Mouse (Mus musculus): ENCODE data around the gene Fkbp5. TPM values are rescaled to one million over a fixed set of nuclear protein-coding genes. Genes with fewer than 3 reads are reported as not detected.

Gene Fkbp5
- polyA plus RNA-seq, 1 experiment from 2014 or later, result 9.7 TPM

DNA sequence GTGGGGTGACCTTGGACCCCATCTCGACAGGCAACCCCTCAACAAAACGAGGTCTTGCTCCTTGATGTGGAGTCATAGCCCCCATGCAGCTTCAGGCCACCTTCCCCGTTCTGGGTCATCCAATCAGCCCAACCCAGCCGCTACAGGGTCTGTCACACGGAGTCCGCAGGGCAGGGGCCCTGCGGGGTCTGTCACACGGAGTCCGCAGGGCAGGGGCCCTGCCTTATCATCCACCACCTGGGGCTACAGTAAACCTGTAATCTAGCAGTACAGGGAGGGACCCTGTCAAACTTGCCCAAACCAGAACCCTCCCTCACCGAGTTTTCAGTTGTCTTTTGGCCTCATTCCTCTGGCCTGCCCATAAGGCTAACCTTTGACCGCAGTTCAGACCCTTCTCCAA, 165.3 kb downstream of the Fkbp5 start:
- 8% methylated on average over 11 of the region's 11 CpGs for WGBS
- DNase-seq (ENCODE audit: low spot score) (no peak), ATAC-seq (ENCODE audit: insufficient read depth, low FRiP score, low TSS enrichment) (no peak)
- no peaks in the 10 kb centered on the region for H3K36me3 ChIP-seq (ENCODE audit: control insufficient read depth, insufficient read depth, low read length)
- no peak overlapping the region for H3K9ac ChIP-seq (ENCODE audit: low read length)
- H3K9me3 ChIP-seq (ENCODE audit: control insufficient read depth, low read length), result no peaks in the 10 kb centered on the region
- H3K4me1 ChIP-seq (ENCODE audit: control insufficient read depth, insufficient read depth, low read length), result peaks cover 10% of the 10 kb centered on the region
- peak overlapping the region; percentile 90; the same call in 1 of the 2 replicates for H3K4me2 ChIP-seq (ENCODE audit: low read depth)
- peaks cover 8% of the 10 kb centered on the region for H3K27me3 ChIP-seq (ENCODE audit: control insufficient read depth, insufficient read depth, low read length)
- H3K27ac ChIP-seq (ENCODE audit: low read depth, low read length), result no peak overlapping the region
- H3K4me3 ChIP-seq (ENCODE audit: low read depth, low read length), result no peak overlapping the region; the same call in 1 of the 2 replicates

DNA sequence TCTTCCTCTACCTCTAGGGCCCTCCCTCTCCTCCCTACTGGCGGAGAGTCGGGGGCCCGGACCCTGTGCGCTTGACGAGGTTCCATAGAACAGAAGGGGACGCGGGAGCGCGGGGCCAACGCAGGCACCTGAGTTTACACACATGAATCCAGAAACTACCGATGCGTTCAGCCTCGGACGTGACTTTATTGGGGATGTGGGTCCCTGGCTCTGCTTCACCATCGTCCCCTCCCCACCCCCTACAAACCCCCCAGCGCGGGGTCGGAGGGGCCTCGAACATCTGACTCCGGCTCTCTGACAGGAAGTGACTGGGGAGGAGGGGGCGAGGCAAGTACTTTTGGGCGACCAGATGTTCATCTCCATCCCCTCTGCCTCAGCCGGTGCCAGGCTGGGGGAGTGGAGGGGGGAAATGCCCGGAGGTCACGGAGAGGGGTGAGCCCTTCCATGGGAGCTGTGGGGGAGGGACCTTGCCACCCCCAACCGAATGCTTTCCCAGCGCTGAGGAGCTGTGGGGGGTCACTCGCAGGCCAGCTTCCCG, 165.9 kb downstream of the Fkbp5 start:
- peaks cover 11% of the 10 kb centered on the region for H3K4me1 ChIP-seq (ENCODE audit: control insufficient read depth, insufficient read depth, low read length)
- DNase-seq (ENCODE audit: low spot score), result no peak

DNA sequence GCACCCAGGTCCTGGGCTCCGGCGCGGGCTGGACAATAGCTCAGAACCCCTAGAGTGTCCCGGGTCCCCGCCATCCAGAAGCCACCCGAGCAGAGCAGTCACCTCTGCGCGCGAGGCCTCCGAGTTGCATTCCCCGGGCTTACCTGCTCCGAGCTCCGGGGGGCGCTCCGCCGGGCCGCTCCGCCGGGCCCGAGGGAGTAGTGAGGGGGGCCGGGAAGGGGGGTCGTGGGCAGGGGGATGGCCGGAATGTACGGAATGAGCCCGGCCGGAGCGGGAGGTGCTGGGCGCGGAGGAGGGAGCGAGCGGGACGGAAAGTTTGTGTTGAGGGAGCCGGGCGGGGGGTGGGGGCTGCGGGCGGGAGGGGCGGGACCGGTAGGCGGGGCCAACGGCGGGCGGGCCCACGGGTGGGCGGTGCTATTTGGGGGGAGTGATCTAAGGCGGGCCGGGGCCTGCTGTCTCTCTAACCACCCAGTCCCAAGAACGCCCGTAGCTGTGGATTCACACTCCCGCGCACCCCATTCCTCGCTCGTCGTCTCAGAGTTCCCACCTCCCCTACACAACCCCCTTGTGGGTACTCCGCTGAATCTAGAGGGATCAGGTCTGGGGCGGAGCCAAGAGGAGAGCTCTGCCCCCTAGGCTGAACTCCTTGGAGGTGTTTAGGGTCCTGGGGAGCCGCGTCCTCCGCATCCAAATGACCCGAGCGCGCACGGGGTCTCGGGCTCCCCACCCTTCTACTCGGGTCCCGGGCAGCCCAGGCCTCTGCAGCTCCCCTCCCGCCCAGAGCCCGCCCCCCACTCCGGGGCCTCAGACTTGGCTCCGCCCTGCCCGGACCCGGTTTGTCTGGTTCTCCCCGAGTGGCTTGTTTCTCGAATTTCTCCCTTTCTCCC, 166.6 kb downstream of the Fkbp5 start, which contains the start of gene Tead3:
TSS of gene Tead3 (minus strand) at position 352 of the 887 bp plus-strand sequence.
- peaks cover 12% of the 10 kb centered on the region for H3K27me3 ChIP-seq (ENCODE audit: control insufficient read depth, insufficient read depth, low read length)
- H3K27ac ChIP-seq (ENCODE audit: low read depth, low read length), result peak within 1 kb of the TSS; percentile 62

More for the DNA sequence above, 165.9 kb downstream of the Fkbp5 start:
- Histone ChIP-seq H3K4me3 (ENCODE audit: low read depth, low read length) (peak overlapping the region; percentile 79), H3K9ac (ENCODE audit: low read length) (peak overlapping the region; percentile 74), H3K9me3 (ENCODE audit: control insufficient read depth, low read length) (no peaks in the 10 kb centered on the region), H3K27me3 (ENCODE audit: control insufficient read depth, insufficient read depth, low read length) (peaks cover 8% of the 10 kb centered on the region), H3K27ac (ENCODE audit: low read depth, low read length) (peak overlapping the region; percentile 62), H3K36me3 (ENCODE audit: control insufficient read depth, insufficient read depth, low read length) (no peaks in the 10 kb centered on the region), H3K4me2 (ENCODE audit: low read depth) (peak overlapping the region; percentile 90)
- under 1% methylated on average over 29 of the region's 29 CpGs for WGBS
- no peak for ATAC-seq (ENCODE audit: insufficient read depth, low FRiP score, low TSS enrichment)

DNA sequence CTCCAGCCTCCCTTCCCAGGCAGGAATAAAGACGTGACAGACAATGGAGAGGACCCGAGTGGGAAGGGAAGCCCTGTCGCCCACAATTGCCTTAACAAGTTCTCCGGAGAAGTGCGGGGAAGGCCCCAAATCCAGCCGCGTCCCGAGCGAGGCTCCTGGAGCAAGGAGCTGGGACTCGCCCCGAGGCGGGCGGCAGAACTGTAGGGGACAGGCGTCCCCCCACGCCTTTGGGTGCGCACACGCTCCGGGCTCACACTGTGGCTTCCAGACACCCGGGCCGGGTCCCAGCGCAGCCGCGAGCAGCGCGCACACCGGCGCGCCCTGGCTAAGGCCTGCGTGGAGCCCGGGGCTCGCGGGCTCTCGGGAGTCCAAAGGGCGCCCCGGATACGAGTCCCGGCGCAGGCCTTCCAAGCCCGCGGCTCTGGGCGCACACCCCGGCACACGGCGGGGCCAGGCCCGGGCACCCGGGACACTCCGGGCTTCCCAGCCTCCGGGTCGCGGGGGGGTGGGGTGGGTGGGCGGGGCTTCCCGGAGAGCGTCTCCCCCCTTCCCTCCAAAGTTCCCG, 167.3 kb downstream of the Fkbp5 start:
- H3K4me1 ChIP-seq (ENCODE audit: control insufficient read depth, insufficient read depth, low read length), result peaks cover 20% of the 10 kb centered on the region
- peak overlapping the region; percentile 53; the same call in 1 of the 2 replicates for H3K27ac ChIP-seq (ENCODE audit: low read depth, low read length)
- peak overlapping the region; percentile 90 for H3K4me2 ChIP-seq (ENCODE audit: low read depth)
- peak overlapping the region; percentile 79 for H3K4me3 ChIP-seq (ENCODE audit: low read depth, low read length)
- no peaks in the 10 kb centered on the region for H3K9me3 ChIP-seq (ENCODE audit: control insufficient read depth, low read length)
- no peaks in the 10 kb centered on the region for H3K36me3 ChIP-seq (ENCODE audit: control insufficient read depth, insufficient read depth, low read length)
- H3K27me3 ChIP-seq (ENCODE audit: control insufficient read depth, insufficient read depth, low read length), result peaks cover 12% of the 10 kb centered on the region
- DNase-seq (ENCODE audit: low spot score) (peak; percentile 53), ATAC-seq (ENCODE audit: insufficient read depth, low FRiP score, low TSS enrichment) (peak; percentile 54)
- peak overlapping the region; percentile 74 for H3K9ac ChIP-seq (ENCODE audit: low read length)
- WGBS, result under 1% methylated on average over 45 of the region's 54 CpGs

More for the DNA sequence above, 166.6 kb downstream of the Fkbp5 start, which contains the start of gene Tead3:
- H3K9me3 ChIP-seq (ENCODE audit: control insufficient read depth, low read length), result no peaks in the 10 kb centered on the region
- peak within 1 kb of the TSS; percentile 79 for H3K4me3 ChIP-seq (ENCODE audit: low read depth, low read length)
- H3K9ac ChIP-seq (ENCODE audit: low read length), result peak within 1 kb of the TSS; percentile 74
- peak within 1 kb of the TSS; percentile 90 for H3K4me2 ChIP-seq (ENCODE audit: low read depth)
- H3K36me3 ChIP-seq (ENCODE audit: control insufficient read depth, insufficient read depth, low read length), result no peaks in the 10 kb centered on the region
- peak; percentile 85 for DNase-seq (ENCODE audit: low spot score)
- H3K4me1 ChIP-seq (ENCODE audit: control insufficient read depth, insufficient read depth, low read length), result peaks cover 17% of the 10 kb centered on the region
- peak; percentile 76 for ATAC-seq (ENCODE audit: insufficient read depth, low FRiP score, low TSS enrichment)
- WGBS, result under 1% methylated on average over 54 of the region's 73 CpGs

GRCm38 (mm10) chr17:28349264-28349880, 168.0 kb downstream of the Fkbp5 start:
- no peaks in the 10 kb centered on the region for H3K9me3 ChIP-seq (ENCODE audit: control insufficient read depth, low read length)
- H3K9ac ChIP-seq (ENCODE audit: low read length), result peak overlapping the region; percentile 74
- peak overlapping the region; percentile 90 for H3K4me2 ChIP-seq (ENCODE audit: low read depth)
- H3K27ac ChIP-seq (ENCODE audit: low read depth, low read length), result no peak overlapping the region
- peak overlapping the region; percentile 79 for H3K4me3 ChIP-seq (ENCODE audit: low read depth, low read length)
- DNase-seq (ENCODE audit: low spot score) (no peak), ATAC-seq (ENCODE audit: insufficient read depth, low FRiP score, low TSS enrichment) (no peak)
- 9% methylated on average over 13 of the region's 13 CpGs for WGBS
- H3K36me3 ChIP-seq (ENCODE audit: control insufficient read depth, insufficient read depth, low read length), result no peaks in the 10 kb centered on the region
- peaks cover 12% of the 10 kb centered on the region for H3K27me3 ChIP-seq (ENCODE audit: control insufficient read depth, insufficient read depth, low read length)
- peaks cover 22% of the 10 kb centered on the region for H3K4me1 ChIP-seq (ENCODE audit: control insufficient read depth, insufficient read depth, low read length)

Small RNA genes within 50 kb of the gene (microRNA-seq; reads per million reads assigned to microRNA genes)
- gene Gm25195 (not detected), gene Mir6969 (not detected)

Other genes starting within 250 kb of the Fkbp5 start
- 23.2 and 23.7 TPM in 2 replicates for gene Fance, start 204.0 kb downstream of the Fkbp5 start, polyA plus RNA-seq (2014; fragmentation: Nextera tagmentation; extraction: Ambion mirVana)
- 478 TPM in 2 replicates for gene Rpl10a, start 189.1 kb downstream of the Fkbp5 start, polyA plus RNA-seq (2014; fragmentation: Nextera tagmentation; extraction: Ambion mirVana)
- gene Tead3, start 166.7 kb downstream of the Fkbp5 start, polyA plus RNA-seq (2014; fragmentation: Nextera tagmentation; extraction: Ambion mirVana), result 4.5 and 4.6 TPM in 2 replicates
- gene Tulp1, start 152.3 kb downstream of the Fkbp5 start, polyA plus RNA-seq (2014; fragmentation: Nextera tagmentation; extraction: Ambion mirVana), result 3.3 and 5.0 TPM in 2 replicates
- gene Armc12, start 13.3 kb upstream of the Fkbp5 start, polyA plus RNA-seq (2014; fragmentation: Nextera tagmentation; extraction: Ambion mirVana), result not detected in 2 replicates
- not detected in 2 replicates for gene Clpsl2, start 31.9 kb upstream of the Fkbp5 start, polyA plus RNA-seq (2014; fragmentation: Nextera tagmentation; extraction: Ambion mirVana)
- gene Clps, start 43.2 kb upstream of the Fkbp5 start, polyA plus RNA-seq (2014; fragmentation: Nextera tagmentation; extraction: Ambion mirVana), result not detected in 2 replicates
- gene Lhfpl5, start 58.1 kb upstream of the Fkbp5 start, polyA plus RNA-seq (2014; fragmentation: Nextera tagmentation; extraction: Ambion mirVana), result 1.8 and 2.4 TPM in 2 replicates
- gene Srpk1, start 105.2 kb upstream of the Fkbp5 start, polyA plus RNA-seq (2014; fragmentation: Nextera tagmentation; extraction: Ambion mirVana), result 109 and 117 TPM in 2 replicates
- gene Slc26a8, start 172.7 kb upstream of the Fkbp5 start, polyA plus RNA-seq (2014; fragmentation: Nextera tagmentation; extraction: Ambion mirVana), result 0.62 and 0.80 TPM in 2 replicates
- gene Mapk14, start 173.8 kb upstream of the Fkbp5 start, polyA plus RNA-seq (2014; fragmentation: Nextera tagmentation; extraction: Ambion mirVana), result 46.6 and 52.5 TPM in 2 replicates
- 0.95 and 1.1 TPM in 2 replicates for gene AC170998.1, start 208.6 kb upstream of the Fkbp5 start, polyA plus RNA-seq (2014; fragmentation: Nextera tagmentation; extraction: Ambion mirVana)